Mouse (Mus musculus) stomach, embryonic 16.5 days (tissue): ENCODE data around the gene Oard1. TPM values are rescaled to one million over a fixed set of nuclear protein-coding genes. Genes with fewer than 3 reads are reported as not detected.
A peak's percentile ranks its signal among the peaks of the same experiment; 100 is the strongest.

Experiments
- ATAC-seq: fragments of 200-750 bp; cut with Nextera tagmentation; 2 replicates; pipeline ENCODE4 v1.8.0; 2017; ENCODE audit warnings: moderate number of reproducible peaks, moderate TSS enrichment; ENCODE audit not compliant: insufficient read depth, low FRiP score
- H3K27ac ChIP-seq: fragments of 300-500 bp; sonication (generic); 2 replicates; pipeline ENCODE4 v1.5.1; 2014; ENCODE audit warnings: low read length
- H3K27me3 ChIP-seq: fragments of 300-500 bp; sonication (generic); 2 replicates; pipeline ENCODE4 v1.6.1; 2014; ENCODE audit warnings: low read length, control low read depth, mixed read lengths; ENCODE audit not compliant: control insufficient read depth, insufficient read depth
- H3K36me3 ChIP-seq: fragments of 300-500 bp; sonication (generic); 2 replicates; pipeline ENCODE4 v1.6.1; 2014; ENCODE audit warnings: low read length; ENCODE audit not compliant: control insufficient read depth, insufficient read depth
- H3K4me1 ChIP-seq: fragments of 300-500 bp; sonication (generic); 2 replicates; pipeline ENCODE4 v1.6.1; 2014; ENCODE audit warnings: low read length, control low read depth, mixed read lengths; ENCODE audit not compliant: control insufficient read depth, insufficient read depth
- H3K4me2 ChIP-seq: fragments of 300-500 bp; sonication (generic); 2 replicates; pipeline ENCODE4 v1.6.1; 2014; ENCODE audit warnings: low read depth, low read length, mixed read lengths
- H3K4me3 ChIP-seq: fragments of 300-500 bp; sonication (generic); replicated peaks from 2 replicates; pipeline ENCODE4 v1.5.1; 2014; ENCODE audit warnings: mild to moderate bottlenecking, low read length
- H3K9ac ChIP-seq: fragments of 300-500 bp; sonication (generic); 2 replicates; pipeline ENCODE4 v1.6.1; 2014; ENCODE audit warnings: low read length
- H3K9me3 ChIP-seq: fragments of 300-500 bp; sonication (generic); replicated peaks from 2 replicates; pipeline ENCODE4 v1.6.1; 2016; ENCODE audit warnings: low read length, control low read depth; ENCODE audit not compliant: control insufficient read depth
- WGBS: fragments of 180-500 bp; shearing (Covaris S2); extraction: QIAGEN DNeasy Blood & Tissue Kit; methylation state at CpG from one replicate; pipeline ENCODE4 v1.1.7; 2014; 5-methylcytosine and 5-hydroxymethylcytosine counted together
- polyA plus RNA-seq: library from polyadenylated mRNA; unstranded; fragments of >200 nt; fragmentation: Nextera tagmentation; extraction: Ambion mirVana; gene quantifications from 2 replicates; pipeline ENCODE4 v1.2.1, GENCODE M21; 2015

Gene Oard1
- polyA plus RNA-seq, 1 experiment from 2014 or later = 54.4 TPM

- ATAC-seq = no peak
- no peaks in the 10 kb centered on the region for H3K27me3 ChIP-seq
- peak overlapping the region; percentile 46 for H3K27ac ChIP-seq
- no peaks in the 10 kb centered on the region for H3K9me3 ChIP-seq
- 49% methylated on average over 7 of the region's 7 CpGs for WGBS
- H3K9ac ChIP-seq = peak overlapping the region; percentile 55; the same call in 1 of the 2 replicates
- peak overlapping the region; percentile 30 for H3K4me3 ChIP-seq
- peaks cover 4% of the 10 kb centered on the region; the same call in 1 of the 2 replicates for H3K4me1 ChIP-seq
- H3K4me2 ChIP-seq = peak overlapping the region; percentile 42
- no peaks in the 10 kb centered on the region for H3K36me3 ChIP-seq
These were observed 44.4 kb downstream of the Oard1 start for GRCm38 (mm10) chr17:48454190-48454589.

GRCm38 (mm10) chr17:48454688-48455087, 44.9 kb downstream of the Oard1 start, which contains the start of gene Unc5cl:
Gene Unc5cl (plus strand): TSS chr17:48454901.
- Histone ChIP-seq H3K9me3 (no peaks in the 10 kb centered on the region), H3K4me1 (peaks cover 4% of the 10 kb centered on the region; the same call in 1 of the 2 replicates), H3K9ac (peak within 1 kb of the TSS; percentile 55), H3K4me3 (peak within 1 kb of the TSS; percentile 30), H3K36me3 (no peaks in the 10 kb centered on the region), H3K4me2 (peak within 1 kb of the TSS; percentile 42), H3K27me3 (no peaks in the 10 kb centered on the region), H3K27ac (peak within 1 kb of the TSS; percentile 47)
- ATAC-seq = peak; percentile 63
- WGBS = 48% methylated on average over 11 of the region's 11 CpGs

- Histone ChIP-seq H3K4me3 (peak overlapping the region; percentile 30), H3K27ac (peak overlapping the region; percentile 38), H3K27me3 (no peaks in the 10 kb centered on the region), H3K36me3 (no peaks in the 10 kb centered on the region), H3K9ac (peak overlapping the region; percentile 11; the same call in 1 of the 2 replicates), H3K4me1 (peaks cover 4% of the 10 kb centered on the region; the same call in 1 of the 2 replicates), H3K4me2 (peak overlapping the region; percentile 42; the same call in 1 of the 2 replicates), H3K9me3 (no peaks in the 10 kb centered on the region)
- WGBS = 66% methylated on average over 2 of the region's 2 CpGs
- ATAC-seq = peak; percentile 29; the same call in 1 of the 2 replicates
These were observed 46.1 kb downstream of the Oard1 start for GRCm38 (mm10) chr17:48455955-48456354.

- Histone ChIP-seq H3K27me3 (no peaks in the 10 kb centered on the region), H3K27ac (peak overlapping the region; percentile 59), H3K4me2 (0 out of 2 replicates have a peak overlapping the region, but pooled peaks have one; percentile 3), H3K9ac (no peak overlapping the region; the same call in 1 of the 2 replicates), H3K4me3 (no peak overlapping the region), H3K9me3 (no peaks in the 10 kb centered on the region), H3K36me3 (no peaks in the 10 kb centered on the region), H3K4me1 (no peaks in the 10 kb centered on the region)
- ATAC-seq = peak; percentile 53; the same call in 1 of the 2 replicates
- WGBS = 53% methylated on average over 13 of the region's 13 CpGs
These were observed 48.3 kb downstream of the Oard1 start for GRCm38 (mm10) chr17:48457971-48458653.

- H3K27me3 ChIP-seq = no peaks in the 10 kb centered on the region
- no peaks in the 10 kb centered on the region for H3K9me3 ChIP-seq
- no peak overlapping the region for H3K4me2 ChIP-seq
- peaks cover 1% of the 10 kb centered on the region; the same call in 1 of the 2 replicates for H3K4me1 ChIP-seq
- no peaks in the 10 kb centered on the region for H3K36me3 ChIP-seq
- no peak for ATAC-seq
- H3K27ac ChIP-seq = no peak overlapping the region
- 96% methylated on average over 13 of the region's 13 CpGs for WGBS
- H3K4me3 ChIP-seq = no peak overlapping the region
- no peak overlapping the region for H3K9ac ChIP-seq
These were observed 52.3 kb downstream of the Oard1 start for GRCm38 (mm10) chr17:48462096-48462495.

GRCm38 (mm10) chr17:48463391-48463790, 53.6 kb downstream of the Oard1 start:
- Histone ChIP-seq H3K27me3 (no peaks in the 10 kb centered on the region), H3K4me3 (no peak overlapping the region), H3K36me3 (no peaks in the 10 kb centered on the region), H3K27ac (no peak overlapping the region), H3K9ac (no peak overlapping the region), H3K4me2 (no peak overlapping the region), H3K4me1 (peaks cover 4% of the 10 kb centered on the region; the same call in 1 of the 2 replicates), H3K9me3 (no peaks in the 10 kb centered on the region)
- ATAC-seq = no peak
- 93% methylated on average over 4 of the region's 4 CpGs for WGBS

Other genes with a start within 250 kb of the Oard1 start
- 0.41 and 0.48 TPM in 2 replicates for gene A530064D06Rik, start 242.7 kb upstream of the Oard1 start, polyA plus RNA-seq
- 0.10 and 0.48 TPM in 2 replicates for gene Trem1, start 177.2 kb upstream of the Oard1 start, polyA plus RNA-seq
- gene Trem3, start 162.2 kb upstream of the Oard1 start, polyA plus RNA-seq = 0.94 and 1.1 TPM in 2 replicates
- gene Treml4, start 145.7 kb upstream of the Oard1 start, polyA plus RNA-seq = 1.2 and 1.7 TPM in 2 replicates
- 0.24 and 0.48 TPM in 2 replicates for gene Treml2, start 110.5 kb upstream of the Oard1 start, polyA plus RNA-seq
- gene B430306N03Rik, start 93.9 kb upstream of the Oard1 start, polyA plus RNA-seq = 0.41 and 0.57 TPM in 2 replicates
- gene Trem2, start 63.6 kb upstream of the Oard1 start, polyA plus RNA-seq = 2.3 and 3.5 TPM in 2 replicates
- 0.49 and 0.53 TPM in 2 replicates for gene Treml1, start 50.1 kb upstream of the Oard1 start, polyA plus RNA-seq
- gene Nfya, start 108 bp upstream of the Oard1 start, polyA plus RNA-seq = 11.3 and 12.4 TPM in 2 replicates
- 5.6 and 31.0 TPM in 2 replicates for gene Apobec2, start 22.9 kb downstream of the Oard1 start, polyA plus RNA-seq
- gene Tspo2, start 41.5 kb downstream of the Oard1 start, polyA plus RNA-seq = 8.1 and 8.5 TPM in 2 replicates
- gene Unc5cl, start 44.9 kb downstream of the Oard1 start, polyA plus RNA-seq = 13.7 and 13.8 TPM in 2 replicates